Mouse (Mus musculus): Measurements from ENCODE around the gene 3110070M22Rik. TPM values are rescaled to one million over a fixed set of nuclear protein-coding genes. Genes with fewer than 3 reads are reported as not detected.

Gene 3110070M22Rik
- polyA plus RNA-seq, 1 experiment, result 184 TPM

DNA sequence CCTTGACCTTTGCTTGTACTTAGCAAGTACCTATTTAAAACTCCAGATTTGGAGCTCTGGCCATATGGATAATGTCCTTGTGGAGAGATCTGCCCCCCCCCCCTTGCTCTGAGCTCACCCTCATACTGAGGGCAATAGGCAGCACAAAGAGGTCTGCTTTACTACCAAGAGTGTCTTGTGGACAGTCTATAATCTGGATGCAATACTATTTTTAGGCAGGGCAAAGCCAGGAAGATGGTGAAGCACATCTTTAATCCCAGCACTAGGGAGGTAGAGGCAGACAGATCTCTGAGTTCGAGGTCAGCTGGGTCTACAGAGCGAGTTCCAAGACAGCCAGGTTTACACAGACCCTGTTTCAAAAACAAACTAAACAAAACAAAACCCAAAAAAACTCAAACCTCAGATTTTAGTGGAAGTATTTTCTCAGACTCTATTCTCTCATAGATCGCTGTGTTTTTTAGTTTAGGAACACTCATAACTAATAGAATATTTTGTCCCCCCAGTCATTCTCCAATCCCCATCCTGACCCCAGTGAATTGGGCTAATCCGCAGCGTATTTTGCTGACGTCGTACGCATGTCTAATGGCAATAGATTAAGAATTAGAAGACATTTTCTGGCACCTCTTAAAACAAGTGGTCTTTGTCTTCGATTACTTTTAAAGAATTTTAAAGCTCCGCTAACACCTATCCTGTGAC lies 26.1 kb downstream of the 3110070M22Rik start:
- TF ChIP-seq POLR2A (IDR thresholded peaks at IDR 0.05; ENCODE audit: control insufficient read depth, low read depth, low read length), result no peak
- TF ChIP-seq CTCF (IDR thresholded peaks at IDR 0.05; ENCODE audit: control insufficient read depth, insufficient read depth, insufficient replicate concordance, low read depth, low read length), result no peak
- Histone ChIP-seq H3K4me3 (ENCODE audit: control insufficient read depth, low read depth, low read length) (peak overlapping the region; percentile 99), H3K4me1 (ENCODE audit: control insufficient read depth, insufficient read depth, low read length) (peaks cover 5% of the 10 kb centered on the region; the same call in 1 of the 2 replicates), H3K27ac (ENCODE audit: control insufficient read depth, insufficient read depth, low read depth, low read length) (peak overlapping the region; percentile 97), H3K27me3 (ENCODE audit: control insufficient read depth, insufficient read depth, low read length) (no peaks in the 10 kb centered on the region), H3K36me3 (ENCODE audit: control insufficient read depth, insufficient read depth, low read length) (no peaks in the 10 kb centered on the region; the same call in 1 of the 2 replicates)

DNA sequence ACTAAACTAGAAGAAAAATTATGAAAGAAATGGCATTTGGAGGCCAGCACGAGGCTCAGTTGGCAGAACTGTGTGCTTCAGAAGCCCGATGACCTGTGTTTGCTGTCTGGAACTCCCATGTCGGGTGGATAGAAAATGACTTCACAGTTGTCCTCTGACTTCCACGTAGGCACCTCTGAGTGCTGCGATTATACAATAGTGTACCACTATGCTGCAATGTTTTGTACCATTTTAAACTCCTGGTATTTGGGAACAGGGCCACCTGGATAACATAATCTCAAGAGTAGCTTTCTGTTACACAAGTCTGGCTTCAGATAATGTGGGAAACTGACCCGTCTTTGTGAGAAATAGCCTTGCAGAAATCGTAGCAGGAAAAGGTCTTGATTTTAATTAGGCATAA lies 31.8 kb downstream of the 3110070M22Rik start:
- H3K27ac ChIP-seq (ENCODE audit: control insufficient read depth, insufficient read depth, low read depth, low read length), result 0 out of 2 replicates have a peak overlapping the region, but pooled peaks have one; percentile 21
- TF ChIP-seq CTCF (IDR thresholded peaks at IDR 0.05; ENCODE audit: control insufficient read depth, insufficient read depth, insufficient replicate concordance, low read depth, low read length), result no peak
- no peak for TF ChIP-seq POLR2A (IDR thresholded peaks at IDR 0.05; ENCODE audit: control insufficient read depth, low read depth, low read length)
- no peaks in the 10 kb centered on the region for H3K4me1 ChIP-seq (ENCODE audit: control insufficient read depth, insufficient read depth, low read length)
- H3K36me3 ChIP-seq (ENCODE audit: control insufficient read depth, insufficient read depth, low read length), result no peaks in the 10 kb centered on the region
- no peak overlapping the region for H3K4me3 ChIP-seq (ENCODE audit: control insufficient read depth, low read depth, low read length)
- no peaks in the 10 kb centered on the region for H3K27me3 ChIP-seq (ENCODE audit: control insufficient read depth, insufficient read depth, low read length)

DNA sequence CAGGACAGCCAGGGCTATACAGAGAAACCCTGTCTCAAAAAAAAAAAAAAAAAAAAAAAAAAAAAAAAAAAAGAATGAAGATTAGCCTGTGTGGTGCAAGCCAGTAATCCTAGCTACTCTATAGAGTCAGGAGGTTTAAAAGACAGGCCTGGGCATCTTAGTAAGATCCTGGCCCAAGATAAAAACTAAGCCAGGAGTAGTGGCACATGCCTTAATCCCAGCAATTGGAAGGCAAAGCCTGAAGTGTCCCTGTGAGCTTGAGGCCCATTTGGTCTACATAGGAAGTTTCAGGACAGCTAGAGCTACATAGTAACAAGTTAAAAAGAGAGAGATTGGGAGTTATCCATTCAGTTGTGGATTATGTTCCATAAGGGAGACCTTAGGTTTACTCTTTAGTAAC lies 33.1 kb downstream of the 3110070M22Rik start:
- H3K36me3 ChIP-seq (ENCODE audit: control insufficient read depth, insufficient read depth, low read length), result no peaks in the 10 kb centered on the region
- TF ChIP-seq CTCF (IDR thresholded peaks at IDR 0.05; ENCODE audit: control insufficient read depth, insufficient read depth, insufficient replicate concordance, low read depth, low read length) (no peak), POLR2A (IDR thresholded peaks at IDR 0.05; ENCODE audit: control insufficient read depth, low read depth, low read length) (no peak)

DNA sequence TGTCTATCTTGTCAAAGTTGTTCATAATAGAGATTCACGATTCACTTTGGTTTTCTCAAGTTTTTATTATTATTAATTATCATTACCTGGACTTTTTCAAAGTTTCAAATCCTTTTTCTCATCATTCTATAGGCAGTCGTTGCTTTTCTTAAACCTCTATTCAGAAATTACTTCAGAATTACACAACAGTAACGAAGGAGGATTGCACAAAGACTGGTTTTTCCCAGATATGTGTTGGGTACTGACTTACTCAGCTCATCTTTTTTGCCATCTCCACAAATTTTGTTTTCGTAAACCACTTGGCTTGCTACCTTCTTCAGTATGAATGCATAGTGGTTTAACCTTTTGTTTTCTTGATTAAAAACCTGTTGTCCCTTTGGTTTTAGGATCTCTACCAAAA lies 34.6 kb downstream of the 3110070M22Rik start:
- no peaks in the 10 kb centered on the region for H3K4me1 ChIP-seq (ENCODE audit: control insufficient read depth, insufficient read depth, low read length)
- no peak overlapping the region for H3K4me3 ChIP-seq (ENCODE audit: control insufficient read depth, low read depth, low read length)
- no peak for TF ChIP-seq POLR2A (IDR thresholded peaks at IDR 0.05; ENCODE audit: control insufficient read depth, low read depth, low read length)
- TF ChIP-seq CTCF (IDR thresholded peaks at IDR 0.05; ENCODE audit: control insufficient read depth, insufficient read depth, insufficient replicate concordance, low read depth, low read length), result no peak
- H3K27ac ChIP-seq (ENCODE audit: control insufficient read depth, insufficient read depth, low read depth, low read length), result no peak overlapping the region
- H3K27me3 ChIP-seq (ENCODE audit: control insufficient read depth, insufficient read depth, low read length), result no peaks in the 10 kb centered on the region
- no peaks in the 10 kb centered on the region for H3K36me3 ChIP-seq (ENCODE audit: control insufficient read depth, insufficient read depth, low read length)

More for the DNA sequence above, 33.1 kb downstream of the 3110070M22Rik start:
- H3K4me3 ChIP-seq (ENCODE audit: control insufficient read depth, low read depth, low read length), result no peak overlapping the region
- no peaks in the 10 kb centered on the region for H3K27me3 ChIP-seq (ENCODE audit: control insufficient read depth, insufficient read depth, low read length)
- H3K4me1 ChIP-seq (ENCODE audit: control insufficient read depth, insufficient read depth, low read length), result no peaks in the 10 kb centered on the region
- no peak overlapping the region for H3K27ac ChIP-seq (ENCODE audit: control insufficient read depth, insufficient read depth, low read depth, low read length)

- Histone ChIP-seq H3K4me1 (ENCODE audit: control insufficient read depth, insufficient read depth, low read length) (no peaks in the 10 kb centered on the region), H3K4me3 (ENCODE audit: control insufficient read depth, low read depth, low read length) (no peak overlapping the region), H3K27me3 (ENCODE audit: control insufficient read depth, insufficient read depth, low read length) (no peaks in the 10 kb centered on the region), H3K36me3 (ENCODE audit: control insufficient read depth, insufficient read depth, low read length) (peaks cover 2% of the 10 kb centered on the region), H3K27ac (ENCODE audit: control insufficient read depth, insufficient read depth, low read depth, low read length) (no peak overlapping the region)
- TF ChIP-seq CTCF (IDR thresholded peaks at IDR 0.05; ENCODE audit: control insufficient read depth, insufficient read depth, insufficient replicate concordance, low read depth, low read length), result no peak
- no peak for TF ChIP-seq POLR2A (IDR thresholded peaks at IDR 0.05; ENCODE audit: control insufficient read depth, low read depth, low read length)
Observed at GRCm38 (mm10) chr13:119442244-119442643, 45.9 kb downstream of the 3110070M22Rik start.

Other genes with a start within 250 kb of the 3110070M22Rik start
- 16.7 and 18.1 TPM in 2 replicates for gene Paip1, start 59.8 kb downstream of the 3110070M22Rik start, polyA plus RNA-seq (2012; rRNA removed)
- 19.4 and 36.1 TPM in 2 replicates for gene 4833420G17Rik, start 25.6 kb downstream of the 3110070M22Rik start, polyA plus RNA-seq (2012; rRNA removed)
- gene Tmem267, start 344 bp downstream of the 3110070M22Rik start, polyA plus RNA-seq (2012; rRNA removed), result 302 and 309 TPM in 2 replicates
- gene Ccl28, start 135.4 kb upstream of the 3110070M22Rik start, polyA plus RNA-seq (2012; rRNA removed), result 2.3 and 3.7 TPM in 2 replicates
- gene Hmgcs1, start 202.0 kb upstream of the 3110070M22Rik start, polyA plus RNA-seq (2012; rRNA removed), result 24.1 and 27.6 TPM in 2 replicates